Mouse (Mus musculus) heart, embryonic 10.5 days (tissue): ENCODE measurements around the gene Ubxn1. TPM values are rescaled to one million over a fixed set of nuclear protein-coding genes. Genes with fewer than 3 reads are reported as not detected.
"Not testable (repeated sequence)": the region's sequence is repeated elsewhere in the genome, so short reads cannot be mapped to it uniquely, and the experiment has no call there.

Experiments used
- DNase-seq: peaks from one replicate; pipeline ENCODE4 v3.0.0-alpha.2; 2017; ENCODE audit warnings: low spot score
- H3K27ac ChIP-seq: fragments of 300-500 bp; sonication (generic); 2 replicates; pipeline ENCODE4 v1.5.1; 2016; ENCODE audit warnings: mild to moderate bottlenecking
- H3K27me3 ChIP-seq: fragments of 300-500 bp; sonication (generic); 2 replicates; pipeline ENCODE4 v1.6.1; 2016; ENCODE audit warnings: mild to moderate bottlenecking; ENCODE audit not compliant: poor library complexity, insufficient read depth, severe bottlenecking
- H3K36me3 ChIP-seq: fragments of 300-500 bp; sonication (generic); 2 replicates; pipeline ENCODE4 v1.6.1; 2016; ENCODE audit warnings: mild to moderate bottlenecking, moderate library complexity
- H3K4me1 ChIP-seq: fragments of 300-500 bp; sonication (generic); 2 replicates; pipeline ENCODE4 v1.6.1; 2016; ENCODE audit warnings: mild to moderate bottlenecking
- H3K4me3 ChIP-seq: fragments of 300-500 bp; sonication (generic); 2 replicates; pipeline ENCODE4 v1.5.1; 2016; ENCODE audit warnings: mild to moderate bottlenecking, moderate library complexity
- H3K9me3 ChIP-seq: fragments of 300-500 bp; sonication (generic); 2 replicates; pipeline ENCODE4 v1.6.1; 2016; ENCODE audit warnings: mild to moderate bottlenecking, moderate library complexity
- WGBS: fragments of 180-500 bp; shearing (Covaris S2); methylation state at CpG from one replicate; pipeline ENCODE4 v1.1.7; 2016; 5-methylcytosine and 5-hydroxymethylcytosine counted together
- polyA plus RNA-seq: library from polyadenylated mRNA; unstranded; fragments of >200 nt; fragmentation: Nextera tagmentation; extraction: Ambion mirVana; gene quantifications from 2 replicates; pipeline ENCODE4 v1.2.1, GENCODE M21; 2016

The Ubxn1 gene
- polyA plus RNA-seq, 1 experiment from 2014 or later: 193 TPM

GRCm38 (mm10) chr19:8896231-8896630 is 24.9 kb downstream of the Ubxn1 start:
- H3K27ac ChIP-seq, DNase-seq, H3K4me3 ChIP-seq, H3K27me3 ChIP-seq, H3K9me3 ChIP-seq: not testable (repeated sequence)
- WGBS: 85% methylated on average over 5 of the region's 5 CpGs
- peaks cover 39% of the 10 kb centered on the region for H3K4me1 ChIP-seq
- peaks cover 37% of the 10 kb centered on the region for H3K36me3 ChIP-seq

GRCm38 (mm10) chr19:8897211-8897864 is 26.0 kb downstream of the Ubxn1 start:
- Histone ChIP-seq H3K4me1 (peaks cover 39% of the 10 kb centered on the region), H3K27ac (peak overlapping the region; percentile 98), H3K36me3 (peaks cover 43% of the 10 kb centered on the region), H3K4me3 (peak overlapping the region; percentile 98)
- DNase-seq, H3K9me3 ChIP-seq, H3K27me3 ChIP-seq: not testable (repeated sequence)
- 30% methylated on average over 21 of the region's 21 CpGs for whole genome bisulfite sequencing

- Histone ChIP-seq H3K27ac (peak within 1 kb of the TSS; percentile 98), H3K4me3 (peak within 1 kb of the TSS; percentile 98), H3K27me3 (no peaks in the 10 kb centered on the region), H3K4me1 (peaks cover 39% of the 10 kb centered on the region), H3K36me3 (peaks cover 50% of the 10 kb centered on the region), H3K9me3 (no peaks in the 10 kb centered on the region)
- DNase-seq: peak; percentile 99
- under 1% methylated on average over 53 of the region's 53 CpGs for WGBS
These were observed 26.7 kb downstream of the Ubxn1 start, which contains the start of gene Ganab for GRCm38 (mm10) chr19:8897865-8898495. Gene Ganab, plus strand, starts transcription at chr19:8898071.

GRCm38 (mm10) chr19:8898576-8898975 is 27.3 kb downstream of the Ubxn1 start:
- Histone ChIP-seq H3K4me3 (peak overlapping the region; percentile 98), H3K27ac (peak overlapping the region; percentile 98), H3K27me3 (no peaks in the 10 kb centered on the region), H3K4me1 (peaks cover 37% of the 10 kb centered on the region), H3K9me3 (no peaks in the 10 kb centered on the region), H3K36me3 (peaks cover 56% of the 10 kb centered on the region)
- DNase-seq: no peak
- 11% methylated on average over 13 of the region's 13 CpGs for WGBS

- H3K4me3 ChIP-seq: peak overlapping the region; percentile 98
- no peak for DNase-seq
- peak overlapping the region; percentile 98; the same call in 1 of the 2 replicates for H3K27ac ChIP-seq
- 56% methylated on average over 3 of the region's 3 CpGs for WGBS
- H3K36me3 ChIP-seq: peaks cover 60% of the 10 kb centered on the region
- H3K4me1 ChIP-seq: peaks cover 33% of the 10 kb centered on the region
- no peaks in the 10 kb centered on the region for H3K27me3 ChIP-seq
- H3K9me3 ChIP-seq: no peaks in the 10 kb centered on the region
These were observed 27.8 kb downstream of the Ubxn1 start for GRCm38 (mm10) chr19:8899079-8899478.

GRCm38 (mm10) chr19:8903412-8903811 is 32.1 kb downstream of the Ubxn1 start:
- H3K27me3 ChIP-seq: no peaks in the 10 kb centered on the region
- H3K4me1 ChIP-seq: peaks cover 9% of the 10 kb centered on the region
- 93% methylated on average over 5 of the region's 5 CpGs for WGBS
- H3K27ac ChIP-seq: no peak overlapping the region
- no peak overlapping the region for H3K4me3 ChIP-seq
- peaks cover 74% of the 10 kb centered on the region for H3K36me3 ChIP-seq
- no peak for DNase-seq
- no peaks in the 10 kb centered on the region for H3K9me3 ChIP-seq

GRCm38 (mm10) chr19:8908531-8908930 is 37.2 kb downstream of the Ubxn1 start:
- H3K27me3 ChIP-seq: no peaks in the 10 kb centered on the region
- 88% methylated on average over 6 of the region's 6 CpGs for WGBS

GRCm38 (mm10) chr19:8911810-8912209 is 40.5 kb downstream of the Ubxn1 start:
- H3K9me3 ChIP-seq: no peaks in the 10 kb centered on the region

More at GRCm38 (mm10) chr19:8908531-8908930, 37.2 kb downstream of the Ubxn1 start:
- H3K4me3 ChIP-seq: no peak overlapping the region
- H3K4me1 ChIP-seq: no peaks in the 10 kb centered on the region
- H3K36me3 ChIP-seq: peaks cover 97% of the 10 kb centered on the region
- no peaks in the 10 kb centered on the region for H3K9me3 ChIP-seq
- H3K27ac ChIP-seq: no peak overlapping the region
- no peak for DNase-seq

GRCm38 (mm10) chr19:8914212-8914611 is 42.9 kb downstream of the Ubxn1 start:
- DNase-seq: no peak
- H3K4me3 ChIP-seq: no peak overlapping the region
- H3K9me3 ChIP-seq: no peaks in the 10 kb centered on the region
- no peaks in the 10 kb centered on the region for H3K27me3 ChIP-seq
- no peak overlapping the region for H3K27ac ChIP-seq
- H3K36me3 ChIP-seq: peaks cover 81% of the 10 kb centered on the region
- no peaks in the 10 kb centered on the region for H3K4me1 ChIP-seq
- WGBS: 91% methylated on average over 3 of the region's 3 CpGs

More at GRCm38 (mm10) chr19:8911810-8912209, 40.5 kb downstream of the Ubxn1 start:
- DNase-seq: no peak
- Histone ChIP-seq H3K4me3 (no peak overlapping the region), H3K27me3 (no peaks in the 10 kb centered on the region), H3K27ac (no peak overlapping the region), H3K4me1 (no peaks in the 10 kb centered on the region), H3K36me3 (peaks cover 100% of the 10 kb centered on the region)
- WGBS: 91% methylated on average over 5 of the region's 5 CpGs

GRCm38 (mm10) chr19:8919000-8919399 is 47.7 kb downstream of the Ubxn1 start:
- Histone ChIP-seq H3K27me3 (no peaks in the 10 kb centered on the region), H3K4me1 (peaks cover 13% of the 10 kb centered on the region), H3K27ac (no peak overlapping the region), H3K9me3 (no peaks in the 10 kb centered on the region), H3K4me3 (no peak overlapping the region), H3K36me3 (peaks cover 44% of the 10 kb centered on the region)
- no peak for DNase-seq
- 87% methylated on average over 3 of the region's 3 CpGs for WGBS

- Histone ChIP-seq H3K4me1 (peaks cover 13% of the 10 kb centered on the region), H3K9me3 (no peaks in the 10 kb centered on the region), H3K4me3 (peak overlapping the region; percentile 86), H3K27ac (peak overlapping the region; percentile 92), H3K36me3 (peaks cover 37% of the 10 kb centered on the region), H3K27me3 (no peaks in the 10 kb centered on the region)
- no peak for DNase-seq
- 62% methylated on average over 6 of the region's 6 CpGs for WGBS
These were observed 48.4 kb downstream of the Ubxn1 start for GRCm38 (mm10) chr19:8919684-8920072.

GRCm38 (mm10) chr19:8920073-8920736 is 48.9 kb downstream of the Ubxn1 start, which contains the start of gene B3gat3:
Gene B3gat3, plus strand, starts transcription at chr19:8920374.
- peak within 1 kb of the TSS; percentile 92 for H3K27ac ChIP-seq
- 3% methylated on average over 50 of the region's 50 CpGs for WGBS
- no peaks in the 10 kb centered on the region for H3K9me3 ChIP-seq
- peak within 1 kb of the TSS; percentile 86 for H3K4me3 ChIP-seq
- peaks cover 13% of the 10 kb centered on the region for H3K4me1 ChIP-seq
- peaks cover 33% of the 10 kb centered on the region for H3K36me3 ChIP-seq
- peak; percentile 98 for DNase-seq
- H3K27me3 ChIP-seq: no peaks in the 10 kb centered on the region

GRCm38 (mm10) chr19:8920836-8921291 is 49.6 kb downstream of the Ubxn1 start:
- peak overlapping the region; percentile 86 for H3K4me3 ChIP-seq
- peaks cover 33% of the 10 kb centered on the region for H3K36me3 ChIP-seq
- no peaks in the 10 kb centered on the region for H3K27me3 ChIP-seq
- H3K9me3 ChIP-seq: no peaks in the 10 kb centered on the region
- peaks cover 13% of the 10 kb centered on the region for H3K4me1 ChIP-seq
- DNase-seq: no peak
- 4% methylated on average over 6 of the region's 6 CpGs for WGBS
- H3K27ac ChIP-seq: peak overlapping the region; percentile 92
